Mouse (Mus musculus): Measurements from ENCODE around the gene Aadac. TPM values are rescaled to one million over a fixed set of nuclear protein-coding genes. Genes with fewer than 3 reads are reported as not detected.

Gene Aadac
- polyA plus RNA-seq, 1 experiment = not detected

DNA sequence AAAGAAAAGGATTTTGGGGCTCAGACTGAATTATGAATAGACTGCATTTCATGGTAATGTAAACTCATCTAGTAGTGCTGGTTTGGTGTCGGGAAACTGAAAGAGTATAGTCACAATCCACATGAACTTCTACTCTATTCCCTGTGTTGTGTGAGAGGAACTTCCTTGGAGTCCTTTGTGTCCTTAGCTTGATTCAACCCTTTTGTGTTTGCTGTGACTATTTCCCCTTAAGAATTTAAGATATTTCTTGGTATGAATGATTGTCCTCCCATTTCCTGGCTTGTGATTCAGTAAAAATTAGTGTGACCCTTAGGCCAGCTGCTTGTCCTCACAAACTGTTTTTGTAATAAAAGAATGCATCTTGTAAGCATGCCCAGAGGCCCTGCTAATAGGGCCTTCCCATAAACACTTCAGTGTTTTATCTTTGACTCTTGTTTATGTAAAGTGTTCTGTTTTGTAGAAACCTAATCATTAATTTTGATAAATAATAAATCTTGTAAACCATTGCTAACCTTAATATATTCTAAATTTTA lies 53.4 kb downstream of the Aadac start:
- Histone ChIP-seq H3K36me3 (replicated peaks; ENCODE audit: low read length) (no peaks in the 10 kb centered on the region), H3K4me1 (peaks cover 17% of the 10 kb centered on the region), H3K9me3 (no peaks in the 10 kb centered on the region), H3K4me3 (replicated peaks) (no peak overlapping the region), H3K27me3 (replicated peaks) (no peaks in the 10 kb centered on the region)
- TF ChIP-seq GATA1 (IDR thresholded peaks at IDR 0.05; ENCODE audit: borderline replicate concordance, low read length) (no peak), FLI1 (IDR thresholded peaks at IDR 0.05; ENCODE audit: low read length) (no peak)

DNA sequence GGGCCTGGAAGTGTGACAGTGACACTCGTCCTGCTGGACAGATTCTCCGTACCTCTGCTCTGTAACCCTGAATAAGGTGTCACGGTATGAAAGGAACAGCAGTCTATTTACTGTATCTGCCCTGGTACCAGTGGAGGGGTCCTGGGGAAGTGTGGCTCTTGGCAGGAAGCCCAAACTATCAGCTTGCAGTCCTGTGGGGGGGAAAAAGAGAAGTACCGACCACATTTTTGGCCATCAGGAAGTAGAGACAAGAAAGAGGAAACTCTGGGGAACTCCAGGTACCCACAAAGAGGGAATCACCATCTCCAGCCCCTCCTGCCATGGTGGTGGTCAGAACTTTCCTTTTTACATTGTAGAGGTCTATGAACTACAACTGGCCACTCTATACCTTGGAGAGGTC lies 55.1 kb downstream of the Aadac start:
- Histone ChIP-seq H3K4me1 (peaks cover 17% of the 10 kb centered on the region), H3K4me3 (replicated peaks) (peak overlapping the region; percentile 35), H3K36me3 (replicated peaks; ENCODE audit: low read length) (no peaks in the 10 kb centered on the region), H3K27me3 (replicated peaks) (no peaks in the 10 kb centered on the region), H3K9me3 (no peaks in the 10 kb centered on the region)
- TF ChIP-seq FLI1 (IDR thresholded peaks at IDR 0.05; ENCODE audit: low read length) (no peak), GATA1 (IDR thresholded peaks at IDR 0.05; ENCODE audit: borderline replicate concordance, low read length) (no peak)

DNA sequence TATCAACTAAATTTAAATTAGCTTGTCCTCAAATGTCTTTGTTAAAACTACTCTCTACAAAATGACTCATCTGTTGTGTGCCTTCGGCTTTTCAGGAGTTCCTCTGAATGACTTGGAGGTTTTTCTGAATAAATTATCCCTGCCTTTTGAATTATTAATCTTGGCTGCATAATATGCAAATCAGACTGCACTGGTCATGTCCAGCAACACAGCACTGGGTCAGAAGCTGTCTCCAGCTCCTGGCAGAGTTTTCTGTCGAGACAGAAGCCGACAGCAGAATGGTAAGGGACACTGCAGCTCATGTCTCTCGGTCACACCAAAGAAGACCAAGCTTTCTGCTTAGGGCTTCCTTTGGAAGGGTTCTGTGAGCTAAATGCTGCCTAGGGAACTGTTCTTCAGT lies 56.1 kb downstream of the Aadac start, which contains the start of gene Sucnr1:
Gene Sucnr1, plus strand, starts transcription at position 222 of the 400 bp plus-strand sequence.
- no peaks in the 10 kb centered on the region for H3K36me3 ChIP-seq (replicated peaks; ENCODE audit: low read length)
- H3K9me3 ChIP-seq = no peaks in the 10 kb centered on the region
- no peaks in the 10 kb centered on the region for H3K27me3 ChIP-seq (replicated peaks)
- no peak for TF ChIP-seq FLI1 (IDR thresholded peaks at IDR 0.05; ENCODE audit: low read length)
- TF ChIP-seq GATA1 (IDR thresholded peaks at IDR 0.05; ENCODE audit: borderline replicate concordance, low read length) = no peak
- H3K4me1 ChIP-seq = peaks cover 17% of the 10 kb centered on the region
- no peak within 1 kb of the TSS for H3K4me3 ChIP-seq (replicated peaks)

DNA sequence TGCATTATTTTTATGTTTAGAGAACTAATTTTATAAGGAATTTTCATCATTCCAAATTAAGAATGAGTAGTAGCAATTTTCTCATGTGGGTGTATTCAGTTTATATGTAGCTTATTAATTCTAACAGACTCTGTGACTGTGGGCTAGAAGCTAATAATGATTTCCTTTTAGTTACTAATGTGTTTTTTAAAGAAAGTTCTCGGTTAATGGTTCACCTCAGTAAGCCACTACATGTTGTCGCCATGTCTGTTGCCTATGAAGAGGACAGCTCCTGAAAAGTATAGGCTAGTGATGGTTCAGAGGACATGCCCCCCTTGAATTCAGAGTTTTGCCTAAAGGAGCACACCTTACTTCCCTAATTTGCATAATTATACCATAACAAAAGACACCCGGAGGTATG lies 57.2 kb downstream of the Aadac start:
- H3K4me1 ChIP-seq = peaks cover 17% of the 10 kb centered on the region
- no peak for TF ChIP-seq GATA1 (IDR thresholded peaks at IDR 0.05; ENCODE audit: borderline replicate concordance, low read length)
- no peak for TF ChIP-seq FLI1 (IDR thresholded peaks at IDR 0.05; ENCODE audit: low read length)
- H3K9me3 ChIP-seq = no peaks in the 10 kb centered on the region
- no peaks in the 10 kb centered on the region for H3K27me3 ChIP-seq (replicated peaks)
- no peak overlapping the region for H3K4me3 ChIP-seq (replicated peaks)
- no peaks in the 10 kb centered on the region for H3K36me3 ChIP-seq (replicated peaks; ENCODE audit: low read length)

DNA sequence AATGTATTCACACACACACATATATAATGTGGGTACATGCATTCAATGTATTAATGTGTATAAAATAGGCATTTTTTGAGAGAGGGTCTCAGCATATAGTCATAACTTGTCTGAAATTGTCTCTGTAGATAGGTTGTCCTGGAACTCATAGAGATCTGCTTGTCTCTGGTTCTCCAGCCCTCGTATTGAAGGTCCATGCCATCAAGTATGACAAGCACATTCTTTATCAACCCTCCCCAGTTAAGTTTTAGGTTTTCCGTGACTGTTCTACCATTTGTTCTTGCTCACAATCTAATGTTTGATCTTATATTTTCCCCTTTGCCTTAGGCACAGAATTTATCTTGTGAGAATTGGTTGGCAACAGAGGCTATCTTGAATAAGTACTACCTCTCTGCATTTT lies 60.2 kb downstream of the Aadac start:
- Histone ChIP-seq H3K4me1 (peaks cover 11% of the 10 kb centered on the region), H3K9me3 (no peaks in the 10 kb centered on the region), H3K36me3 (replicated peaks; ENCODE audit: low read length) (no peaks in the 10 kb centered on the region), H3K4me3 (replicated peaks) (no peak overlapping the region), H3K27me3 (replicated peaks) (no peaks in the 10 kb centered on the region)
- TF ChIP-seq GATA1 (IDR thresholded peaks at IDR 0.05; ENCODE audit: borderline replicate concordance, low read length) (no peak), FLI1 (IDR thresholded peaks at IDR 0.05; ENCODE audit: low read length) (no peak)

Other genes starting within 250 kb of the Aadac start
- gene Gm8298, start 164.7 kb upstream of the Aadac start, polyA plus RNA-seq (2012; ENCODE audit: insufficient read depth, low replicate concordance) = not detected in 2 replicates
- not detected in 2 replicates for gene C130079G13Rik, start 100.5 kb upstream of the Aadac start, polyA plus RNA-seq (2012; ENCODE audit: insufficient read depth, low replicate concordance)
- not detected in 2 replicates for gene Aadacl2, start 19.0 kb upstream of the Aadac start, polyA plus RNA-seq (2012; ENCODE audit: insufficient read depth, low replicate concordance)
- not detected in 2 replicates for gene Sucnr1, start 56.2 kb downstream of the Aadac start, polyA plus RNA-seq (2012; ENCODE audit: insufficient read depth, low replicate concordance)